Mouse (Mus musculus): ENCODE measurements at regions not wholly inside any gene's neighbourhood (a gene's known extent, or its start where the extent isn't known, plus 50 kb on each side); places are given as distances from the start of the nearest gene placed in this dataset.

DNA sequence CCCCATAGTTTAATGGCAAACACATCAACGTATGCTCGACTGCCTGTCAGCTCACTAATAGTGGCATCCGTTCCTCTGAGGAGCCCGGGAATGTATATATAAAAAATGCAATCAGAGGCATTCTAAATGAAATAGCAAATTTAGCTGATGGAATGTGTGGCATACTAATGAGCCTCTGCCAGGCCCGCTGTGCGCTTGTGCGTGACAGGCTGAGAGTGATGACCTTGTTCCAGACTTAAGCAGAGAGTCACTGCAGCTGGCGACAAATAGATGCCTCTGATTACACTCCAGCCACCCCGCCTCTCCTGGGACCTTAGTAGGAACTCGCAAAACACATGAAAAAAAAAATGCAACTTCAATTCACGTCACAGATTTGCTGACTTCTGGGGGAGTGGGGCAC lies 252.0 kb upstream of the Daam1 start:
- WGBS = 38% methylated on average over 11 of the region's 11 CpGs
- ATAC-seq (ENCODE audit: insufficient number of reproducible peaks, insufficient read depth, low FRiP score, low TSS enrichment, low read depth) = no peak
- no peaks in the 10 kb centered on the region; the same call in 1 of the 2 replicates for H3K27me3 ChIP-seq
- no peak overlapping the region for H3K9ac ChIP-seq
- no peaks in the 10 kb centered on the region for H3K36me3 ChIP-seq
- no peak overlapping the region for H3K4me2 ChIP-seq
- H3K4me3 ChIP-seq = no peak overlapping the region
- H3K4me1 ChIP-seq = peaks cover 19% of the 10 kb centered on the region
- no peaks in the 10 kb centered on the region for H3K9me3 ChIP-seq
- no peak overlapping the region for H3K27ac ChIP-seq

DNA sequence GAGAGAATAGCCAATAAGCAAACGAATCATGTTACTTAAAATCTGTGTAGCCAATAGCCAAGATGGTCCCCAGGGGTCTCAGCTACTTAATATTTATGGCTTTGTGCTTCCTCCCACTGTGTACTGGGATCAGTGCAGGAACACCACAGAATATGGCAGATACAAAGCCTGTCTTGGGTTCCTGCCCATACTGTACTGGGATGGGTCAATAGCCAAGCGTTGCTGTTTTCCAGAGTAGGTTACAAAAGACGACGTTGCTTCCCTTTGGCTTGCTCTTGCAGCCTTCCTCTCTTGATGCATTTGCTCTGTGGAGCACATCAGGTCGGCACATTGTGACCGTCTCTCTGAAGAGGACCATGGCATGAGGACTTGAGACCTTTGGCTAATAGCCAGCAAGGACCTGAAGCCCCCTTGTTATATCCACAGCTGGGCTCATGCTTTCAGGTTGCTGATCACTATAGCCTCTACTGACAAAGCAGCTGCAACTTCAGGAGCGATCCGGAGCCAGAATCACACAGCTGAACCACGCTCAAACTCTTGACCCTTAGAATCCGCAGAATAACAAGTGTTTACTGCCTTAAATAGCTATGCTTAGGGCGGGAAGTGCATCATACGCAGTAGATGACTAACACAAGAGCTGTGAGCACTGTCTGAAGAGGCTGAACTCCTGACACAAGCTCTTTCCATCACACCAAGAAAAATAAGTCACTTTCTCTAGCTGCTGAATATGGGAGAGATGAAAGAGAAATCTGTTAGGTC lies 250.2 kb upstream of the Daam1 start:
- no peak overlapping the region for H3K9ac ChIP-seq
- H3K27ac ChIP-seq = no peak overlapping the region
- no peak for ATAC-seq (ENCODE audit: insufficient number of reproducible peaks, insufficient read depth, low FRiP score, low TSS enrichment, low read depth)
- H3K4me1 ChIP-seq = peaks cover 19% of the 10 kb centered on the region
- H3K4me3 ChIP-seq = no peak overlapping the region
- no peaks in the 10 kb centered on the region for H3K27me3 ChIP-seq
- WGBS = 85% methylated on average over 12 of the region's 12 CpGs
- H3K4me2 ChIP-seq = no peak overlapping the region
- no peaks in the 10 kb centered on the region for H3K36me3 ChIP-seq
- no peaks in the 10 kb centered on the region for H3K9me3 ChIP-seq

GRCm38 (mm10) chr12:71584618-71585017 lies 246.3 kb upstream of the Daam1 start:
- Histone ChIP-seq H3K36me3 (no peaks in the 10 kb centered on the region), H3K9me3 (no peaks in the 10 kb centered on the region), H3K4me3 (no peak overlapping the region), H3K27ac (no peak overlapping the region), H3K4me1 (no peaks in the 10 kb centered on the region), H3K27me3 (no peaks in the 10 kb centered on the region), H3K9ac (no peak overlapping the region), H3K4me2 (no peak overlapping the region)
- WGBS = 77% methylated on average over 8 of the region's 8 CpGs
- no peak for ATAC-seq (ENCODE audit: insufficient number of reproducible peaks, insufficient read depth, low FRiP score, low TSS enrichment, low read depth)

DNA sequence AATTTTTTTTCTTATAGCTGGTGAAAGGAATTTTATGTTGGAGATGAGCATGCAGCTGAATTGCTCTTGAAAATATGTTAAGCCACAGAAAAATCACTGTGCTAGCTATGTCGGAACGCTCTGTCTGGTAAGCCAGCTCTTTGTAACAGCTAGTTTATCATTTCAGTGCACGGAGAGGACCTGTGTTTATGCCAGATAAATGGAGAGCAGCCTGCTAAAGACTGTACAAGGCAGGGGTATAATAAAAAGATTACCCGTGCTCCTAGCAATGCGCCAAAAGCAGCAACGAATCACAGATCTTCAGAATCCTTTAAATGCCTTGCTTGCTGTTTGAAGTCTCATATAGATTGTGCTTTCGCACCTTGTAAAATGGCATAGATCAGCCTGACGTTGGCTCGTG lies 232.2 kb upstream of the Daam1 start:
- Histone ChIP-seq H3K9ac (no peak overlapping the region), H3K27ac (no peak overlapping the region), H3K4me2 (no peak overlapping the region), H3K36me3 (no peaks in the 10 kb centered on the region), H3K27me3 (no peaks in the 10 kb centered on the region), H3K4me3 (no peak overlapping the region), H3K9me3 (no peaks in the 10 kb centered on the region), H3K4me1 (no peaks in the 10 kb centered on the region)
- ATAC-seq (ENCODE audit: insufficient number of reproducible peaks, insufficient read depth, low FRiP score, low TSS enrichment, low read depth) = no peak
- 80% methylated on average over 9 of the region's 9 CpGs for WGBS

DNA sequence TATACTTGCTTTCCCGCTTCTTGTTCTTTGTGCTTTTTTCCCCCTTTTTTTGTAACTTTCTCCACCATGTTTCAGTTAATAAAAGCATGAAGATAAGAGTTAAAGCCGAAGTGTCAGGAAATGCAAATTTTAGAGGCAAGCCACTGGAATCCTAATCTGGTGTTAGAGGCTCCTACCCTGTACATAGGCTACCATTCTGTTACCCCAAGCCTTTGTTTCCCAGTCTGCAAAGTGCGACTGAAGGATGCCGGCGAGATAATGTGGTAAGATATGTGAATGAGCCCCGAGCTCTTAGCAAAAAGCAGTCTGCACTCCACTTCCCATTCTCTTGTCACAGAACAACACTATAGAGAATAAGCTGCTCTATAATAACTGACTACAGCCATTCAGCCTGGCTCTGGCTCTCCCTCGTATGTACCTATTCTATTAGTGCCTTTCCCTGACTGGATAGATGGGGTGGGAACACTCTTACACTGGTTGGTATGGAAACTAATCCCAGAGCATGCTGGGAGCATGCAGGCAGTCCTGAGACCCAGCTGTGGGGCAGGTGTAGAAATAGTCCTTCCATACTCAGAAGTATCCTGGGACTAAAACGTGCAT lies 229.7 kb upstream of the Daam1 start:
- Histone ChIP-seq H3K4me3 (no peak overlapping the region), H3K9me3 (no peaks in the 10 kb centered on the region), H3K4me1 (no peaks in the 10 kb centered on the region), H3K4me2 (no peak overlapping the region), H3K36me3 (no peaks in the 10 kb centered on the region), H3K9ac (no peak overlapping the region), H3K27me3 (no peaks in the 10 kb centered on the region), H3K27ac (no peak overlapping the region)
- ATAC-seq (ENCODE audit: insufficient number of reproducible peaks, insufficient read depth, low FRiP score, low TSS enrichment, low read depth) = no peak
- 79% methylated on average over 8 of the region's 8 CpGs for WGBS

- Histone ChIP-seq H3K4me3 (no peak overlapping the region), H3K36me3 (no peaks in the 10 kb centered on the region)
- WGBS = 81% methylated on average over 10 of the region's 10 CpGs
Measured at GRCm38 (mm10) chr12:71603136-71603535, 227.7 kb upstream of the Daam1 start.

DNA sequence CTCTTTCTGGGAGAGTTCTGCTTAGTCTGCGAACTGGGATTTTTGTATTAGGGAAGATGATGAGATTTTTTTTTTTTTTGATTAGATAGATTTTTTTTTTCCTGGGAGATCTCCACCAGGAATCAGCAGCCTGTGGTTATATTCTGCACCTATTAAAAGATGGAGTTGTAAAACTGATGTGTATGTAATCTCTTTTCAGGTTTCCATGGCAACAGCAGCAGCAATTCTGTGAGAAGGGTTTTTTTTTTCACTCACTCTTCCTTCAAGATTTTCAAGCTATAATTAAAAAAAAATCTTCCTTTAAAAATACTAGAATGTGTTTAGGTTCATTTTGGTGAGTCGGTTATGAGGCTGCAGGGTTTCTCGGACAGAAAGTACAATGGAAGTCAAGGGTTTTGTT lies 224.5 kb upstream of the Daam1 start:
- no peaks in the 10 kb centered on the region for H3K36me3 ChIP-seq
- H3K9me3 ChIP-seq = no peaks in the 10 kb centered on the region
- no peak overlapping the region for H3K4me2 ChIP-seq
- 74% methylated on average over 3 of the region's 3 CpGs for WGBS
- no peak for ATAC-seq (ENCODE audit: insufficient number of reproducible peaks, insufficient read depth, low FRiP score, low TSS enrichment, low read depth)
- H3K9ac ChIP-seq = no peak overlapping the region
- no peak overlapping the region for H3K27ac ChIP-seq
- no peaks in the 10 kb centered on the region for H3K4me1 ChIP-seq
- no peaks in the 10 kb centered on the region for H3K27me3 ChIP-seq
- H3K4me3 ChIP-seq = no peak overlapping the region

More at GRCm38 (mm10) chr12:71603136-71603535, 227.7 kb upstream of the Daam1 start:
- Histone ChIP-seq H3K4me2 (no peak overlapping the region), H3K27me3 (no peaks in the 10 kb centered on the region), H3K9ac (no peak overlapping the region), H3K9me3 (no peaks in the 10 kb centered on the region), H3K27ac (no peak overlapping the region), H3K4me1 (no peaks in the 10 kb centered on the region)
- ATAC-seq (ENCODE audit: insufficient number of reproducible peaks, insufficient read depth, low FRiP score, low TSS enrichment, low read depth) = no peak

DNA sequence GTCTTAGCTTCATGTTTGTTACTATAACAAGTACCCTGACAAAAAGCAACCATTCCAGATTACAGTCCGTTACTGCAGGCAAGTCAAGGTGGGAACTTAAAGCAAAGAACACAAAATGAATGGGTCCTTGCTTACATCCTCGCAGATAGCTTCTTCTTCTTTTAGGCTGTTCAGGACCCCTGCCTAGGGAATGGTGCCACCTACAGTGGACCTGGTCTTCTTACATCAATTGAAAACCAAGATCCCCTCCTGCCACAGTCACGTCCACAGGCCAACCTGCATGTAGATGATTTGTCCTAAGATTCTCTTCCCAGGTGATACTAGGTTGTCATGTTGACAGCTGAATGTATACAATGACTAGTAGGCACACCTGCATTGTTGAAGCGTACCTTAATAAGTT lies 222.9 kb upstream of the Daam1 start:
- Histone ChIP-seq H3K9ac (no peak overlapping the region), H3K27ac (no peak overlapping the region), H3K4me1 (no peaks in the 10 kb centered on the region), H3K4me2 (no peak overlapping the region), H3K9me3 (no peaks in the 10 kb centered on the region), H3K4me3 (no peak overlapping the region), H3K36me3 (no peaks in the 10 kb centered on the region), H3K27me3 (no peaks in the 10 kb centered on the region)
- 93% methylated on average over 4 of the region's 4 CpGs for WGBS
- ATAC-seq (ENCODE audit: insufficient number of reproducible peaks, insufficient read depth, low FRiP score, low TSS enrichment, low read depth) = no peak

- H3K4me1 ChIP-seq = 0 out of 2 replicates have a peak, but pooled peaks cover 4% of the 10 kb centered on the region
- 48% methylated on average over 8 of the region's 8 CpGs for WGBS
- H3K4me3 ChIP-seq = no peak overlapping the region
- H3K9ac ChIP-seq = no peak overlapping the region
- no peaks in the 10 kb centered on the region for H3K27me3 ChIP-seq
- no peak for ATAC-seq (ENCODE audit: insufficient number of reproducible peaks, insufficient read depth, low FRiP score, low TSS enrichment, low read depth)
- H3K36me3 ChIP-seq = no peaks in the 10 kb centered on the region
- H3K27ac ChIP-seq = no peak overlapping the region
- no peaks in the 10 kb centered on the region for H3K9me3 ChIP-seq
- no peak overlapping the region for H3K4me2 ChIP-seq
Measured at GRCm38 (mm10) chr12:71613326-71613725, 217.6 kb upstream of the Daam1 start.

- Histone ChIP-seq H3K4me3 (no peak overlapping the region), H3K4me1 (0 out of 2 replicates have a peak, but pooled peaks cover 4% of the 10 kb centered on the region), H3K4me2 (no peak overlapping the region), H3K9me3 (no peaks in the 10 kb centered on the region), H3K36me3 (no peaks in the 10 kb centered on the region), H3K9ac (no peak overlapping the region), H3K27me3 (no peaks in the 10 kb centered on the region), H3K27ac (no peak overlapping the region)
- ATAC-seq (ENCODE audit: insufficient number of reproducible peaks, insufficient read depth, low FRiP score, low TSS enrichment, low read depth) = no peak
- WGBS = 68% methylated on average over 2 of the region's 2 CpGs
Measured at GRCm38 (mm10) chr12:71614945-71615344, 215.9 kb upstream of the Daam1 start.

DNA sequence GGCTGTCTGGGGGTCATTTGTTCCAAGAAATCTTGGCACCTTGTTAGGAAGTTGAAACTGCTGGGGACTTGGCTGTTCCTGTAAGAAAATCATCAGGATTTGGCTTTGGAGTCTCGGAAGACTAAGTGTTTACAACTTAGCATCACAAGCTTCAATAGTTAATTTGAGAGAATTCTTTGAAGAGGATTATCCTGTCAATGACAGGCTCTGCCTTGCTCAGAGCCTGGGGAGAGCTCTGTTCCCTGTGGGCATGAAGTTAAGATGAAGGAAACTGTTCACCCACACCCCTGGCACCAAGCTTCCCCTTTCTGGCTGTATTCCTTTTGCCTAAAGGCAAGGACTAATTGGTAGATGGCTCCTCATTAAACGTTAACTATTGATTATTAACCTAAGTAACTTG lies 215.5 kb upstream of the Daam1 start:
- Histone ChIP-seq H3K9me3 (no peaks in the 10 kb centered on the region), H3K27me3 (no peaks in the 10 kb centered on the region), H3K27ac (no peak overlapping the region), H3K4me2 (no peak overlapping the region), H3K4me3 (no peak overlapping the region), H3K9ac (no peak overlapping the region), H3K36me3 (no peaks in the 10 kb centered on the region), H3K4me1 (0 out of 2 replicates have a peak, but pooled peaks cover 4% of the 10 kb centered on the region)
- 38% methylated on average over 2 of the region's 2 CpGs for WGBS
- ATAC-seq (ENCODE audit: insufficient number of reproducible peaks, insufficient read depth, low FRiP score, low TSS enrichment, low read depth) = no peak

- no peaks in the 10 kb centered on the region for H3K27me3 ChIP-seq
- H3K4me1 ChIP-seq = 0 out of 2 replicates have a peak, but pooled peaks cover 4% of the 10 kb centered on the region
- 82% methylated on average over 4 of the region's 4 CpGs for WGBS
- no peak overlapping the region for H3K4me3 ChIP-seq
- no peaks in the 10 kb centered on the region for H3K36me3 ChIP-seq
- no peak overlapping the region for H3K27ac ChIP-seq
- ATAC-seq (ENCODE audit: insufficient number of reproducible peaks, insufficient read depth, low FRiP score, low TSS enrichment, low read depth) = no peak
- H3K4me2 ChIP-seq = no peak overlapping the region
- H3K9me3 ChIP-seq = no peaks in the 10 kb centered on the region
- H3K9ac ChIP-seq = no peak overlapping the region
Measured at GRCm38 (mm10) chr12:71616121-71616520, 214.8 kb upstream of the Daam1 start.

Measured in embryonic facial prominence, embryonic 13.5 days (tissue).